Mouse (Mus musculus): ENCODE data around the gene Mid1. TPM values are rescaled to one million over a fixed set of nuclear protein-coding genes. Genes with fewer than 3 reads are reported as not detected.
A peak's percentile ranks its signal among the peaks of the same experiment; 100 is the strongest.

Mid1 gene
- polyA plus RNA-seq, 1 experiment from 2014 or later: 11.4 TPM

DNA sequence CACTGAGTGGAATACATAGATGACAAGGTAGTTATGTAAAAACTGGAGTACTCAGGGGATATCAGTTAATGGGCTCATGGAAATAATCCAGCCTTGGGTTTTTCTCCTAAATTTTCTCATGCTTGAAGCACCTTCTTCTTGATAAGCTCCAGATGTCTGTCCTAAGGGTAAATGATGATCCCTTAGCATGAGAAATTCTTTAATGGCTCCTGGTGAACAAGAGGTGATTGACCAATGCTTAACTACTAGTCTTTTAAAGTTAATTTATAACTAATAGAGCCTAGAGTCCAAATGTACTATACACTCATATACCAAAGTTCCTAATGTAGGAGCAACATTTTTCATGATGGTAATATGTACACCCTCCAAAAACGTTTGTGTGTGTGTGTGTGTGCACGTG is 218.7 kb downstream of the Mid1 start:
- no peak overlapping the region for H3K4me3 ChIP-seq (replicated peaks; ENCODE audit: low read depth, low read length)
- WGBS: 60% methylated on average over 2 of the region's 2 CpGs
- H3K27me3 ChIP-seq (ENCODE audit: control insufficient read depth, insufficient read depth, low read length): no peaks in the 10 kb centered on the region
- H3K9ac ChIP-seq (replicated peaks; ENCODE audit: low read length): no peak overlapping the region
- ATAC-seq (ENCODE audit: low FRiP score, low TSS enrichment) (no peak), DNase-seq (no peak)
- no peaks in the 10 kb centered on the region for H3K9me3 ChIP-seq (ENCODE audit: control insufficient read depth, low read length)
- H3K36me3 ChIP-seq (ENCODE audit: control insufficient read depth, insufficient read depth, low read length): no peaks in the 10 kb centered on the region
- H3K4me2 ChIP-seq (ENCODE audit: low read length): no peak overlapping the region
- no peaks in the 10 kb centered on the region for H3K4me1 ChIP-seq (ENCODE audit: control insufficient read depth, insufficient read depth, low read length)
- no peak overlapping the region for H3K27ac ChIP-seq (replicated peaks; ENCODE audit: low read depth, low read length)

GRCm38 (mm10) chrX:169906054-169906508 is 221.1 kb downstream of the Mid1 start:
- no peaks in the 10 kb centered on the region for H3K9me3 ChIP-seq (ENCODE audit: control insufficient read depth, low read length)
- H3K4me1 ChIP-seq (ENCODE audit: control insufficient read depth, insufficient read depth, low read length): no peaks in the 10 kb centered on the region
- no peak overlapping the region for H3K9ac ChIP-seq (replicated peaks; ENCODE audit: low read length)
- DNase-seq (peak; percentile 69), ATAC-seq (ENCODE audit: low FRiP score, low TSS enrichment) (peak; percentile 71; the same call in 1 of the 2 replicates)
- H3K4me2 ChIP-seq (ENCODE audit: low read length): 0 out of 2 replicates have a peak overlapping the region, but pooled peaks have one; percentile 4
- H3K36me3 ChIP-seq (ENCODE audit: control insufficient read depth, insufficient read depth, low read length): no peaks in the 10 kb centered on the region
- H3K4me3 ChIP-seq (replicated peaks; ENCODE audit: low read depth, low read length): no peak overlapping the region
- 6% methylated on average over 5 of the region's 5 CpGs for WGBS
- no peak overlapping the region for H3K27ac ChIP-seq (replicated peaks; ENCODE audit: low read depth, low read length)
- no peaks in the 10 kb centered on the region for H3K27me3 ChIP-seq (ENCODE audit: control insufficient read depth, insufficient read depth, low read length)

DNA sequence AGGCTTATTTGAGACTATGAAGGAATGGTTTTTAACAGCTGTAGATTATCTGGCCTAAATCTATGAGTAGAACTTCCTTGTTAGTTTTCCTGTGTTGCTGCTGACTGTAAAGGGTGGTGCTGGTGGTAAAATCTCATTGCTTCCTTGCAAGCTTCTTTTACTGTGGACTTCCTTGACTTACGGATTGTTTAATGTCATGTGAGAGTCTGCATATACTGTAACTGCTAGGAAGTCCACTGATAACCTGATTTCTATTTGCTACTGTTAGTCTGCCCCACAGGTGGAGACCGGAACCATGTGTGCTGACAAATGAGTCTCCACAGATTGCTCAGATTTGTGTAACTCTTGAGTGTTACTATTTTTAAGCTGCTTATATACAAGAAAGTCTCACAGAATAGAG is 224.9 kb downstream of the Mid1 start:
- no peak overlapping the region for H3K4me2 ChIP-seq (ENCODE audit: low read length)
- no peak overlapping the region for H3K4me3 ChIP-seq (replicated peaks; ENCODE audit: low read depth, low read length)
- no peaks in the 10 kb centered on the region for H3K36me3 ChIP-seq (ENCODE audit: control insufficient read depth, insufficient read depth, low read length)
- no peaks in the 10 kb centered on the region for H3K4me1 ChIP-seq (ENCODE audit: control insufficient read depth, insufficient read depth, low read length)
- ATAC-seq (ENCODE audit: low FRiP score, low TSS enrichment) (no peak), DNase-seq (no peak)
- no peaks in the 10 kb centered on the region for H3K27me3 ChIP-seq (ENCODE audit: control insufficient read depth, insufficient read depth, low read length)
- WGBS: 85% methylated on average over 2 of the region's 2 CpGs
- no peak overlapping the region for H3K27ac ChIP-seq (replicated peaks; ENCODE audit: low read depth, low read length)
- no peaks in the 10 kb centered on the region for H3K9me3 ChIP-seq (ENCODE audit: control insufficient read depth, low read length)
- H3K9ac ChIP-seq (replicated peaks; ENCODE audit: low read length): no peak overlapping the region

DNA sequence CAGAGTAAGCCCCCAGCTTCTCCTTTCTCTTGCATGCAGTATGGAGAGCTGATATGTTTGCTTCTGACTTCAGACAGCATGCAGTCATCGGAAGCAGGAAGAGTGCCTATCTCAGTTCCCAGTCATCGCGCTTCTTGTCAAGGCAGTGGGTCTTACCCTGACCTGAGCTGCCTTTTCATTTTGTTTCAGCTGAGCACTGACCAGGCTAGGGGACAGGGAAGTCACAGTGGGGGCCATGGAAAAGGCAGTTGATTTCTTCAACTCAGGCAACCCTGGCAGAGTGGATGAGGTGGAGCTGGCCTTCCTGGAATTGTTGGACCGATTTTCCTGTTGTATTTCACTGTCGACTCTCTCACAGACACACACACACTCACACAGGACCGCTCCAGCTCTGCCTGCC is 230.7 kb downstream of the Mid1 start:
- Histone ChIP-seq H3K4me2 (ENCODE audit: low read length) (no peak overlapping the region), H3K4me1 (ENCODE audit: control insufficient read depth, insufficient read depth, low read length) (no peaks in the 10 kb centered on the region), H3K36me3 (ENCODE audit: control insufficient read depth, insufficient read depth, low read length) (no peaks in the 10 kb centered on the region), H3K4me3 (replicated peaks; ENCODE audit: low read depth, low read length) (no peak overlapping the region), H3K9ac (replicated peaks; ENCODE audit: low read length) (no peak overlapping the region), H3K9me3 (ENCODE audit: control insufficient read depth, low read length) (no peaks in the 10 kb centered on the region), H3K27me3 (ENCODE audit: control insufficient read depth, insufficient read depth, low read length) (no peaks in the 10 kb centered on the region), H3K27ac (replicated peaks; ENCODE audit: low read depth, low read length) (no peak overlapping the region)
- ATAC-seq (ENCODE audit: low FRiP score, low TSS enrichment) (no peak), DNase-seq (no peak)
- WGBS: 87% methylated on average over 6 of the region's 6 CpGs

DNA sequence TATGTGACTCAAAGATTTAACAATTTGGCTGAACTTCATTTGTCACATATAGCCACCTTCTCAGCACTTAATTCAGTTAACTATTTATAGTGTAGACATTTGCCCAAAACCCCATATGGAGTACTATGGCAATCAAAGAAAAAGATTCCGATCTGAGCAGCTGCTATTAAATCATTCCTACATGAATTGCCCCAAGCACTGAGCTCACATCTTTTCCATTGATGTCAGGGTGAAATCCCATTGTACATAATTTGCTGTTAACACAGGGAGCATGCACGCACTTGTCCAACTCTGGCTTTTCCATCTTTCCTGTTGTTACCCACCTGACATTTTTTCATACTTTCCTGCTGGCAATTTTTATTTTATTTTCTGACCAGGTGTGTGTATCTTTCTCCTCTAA is 237.5 kb downstream of the Mid1 start:
- Histone ChIP-seq H3K4me1 (ENCODE audit: control insufficient read depth, insufficient read depth, low read length) (peaks cover 13% of the 10 kb centered on the region; the same call in 1 of the 2 replicates), H3K9ac (replicated peaks; ENCODE audit: low read length) (no peak overlapping the region), H3K9me3 (ENCODE audit: control insufficient read depth, low read length) (no peaks in the 10 kb centered on the region), H3K36me3 (ENCODE audit: control insufficient read depth, insufficient read depth, low read length) (no peaks in the 10 kb centered on the region), H3K4me3 (replicated peaks; ENCODE audit: low read depth, low read length) (no peak overlapping the region), H3K27ac (replicated peaks; ENCODE audit: low read depth, low read length) (0 out of 2 replicates have a peak overlapping the region, but pooled peaks have one; percentile 54), H3K4me2 (ENCODE audit: low read length) (no peak overlapping the region), H3K27me3 (ENCODE audit: control insufficient read depth, insufficient read depth, low read length) (no peaks in the 10 kb centered on the region)
- ATAC-seq (ENCODE audit: low FRiP score, low TSS enrichment): no peak
- 31% methylated on average over 2 of the region's 2 CpGs for WGBS
- DNase-seq: peak; percentile 56

GRCm38 (mm10) chrX:169923417-169923816 is 238.4 kb downstream of the Mid1 start:
- ATAC-seq (ENCODE audit: low FRiP score, low TSS enrichment) (no peak), DNase-seq (no peak)
- Histone ChIP-seq H3K9ac (replicated peaks; ENCODE audit: low read length) (no peak overlapping the region), H3K36me3 (ENCODE audit: control insufficient read depth, insufficient read depth, low read length) (no peaks in the 10 kb centered on the region), H3K27ac (replicated peaks; ENCODE audit: low read depth, low read length) (peak overlapping the region; percentile 54), H3K4me1 (ENCODE audit: control insufficient read depth, insufficient read depth, low read length) (peaks cover 13% of the 10 kb centered on the region; the same call in 1 of the 2 replicates), H3K9me3 (ENCODE audit: control insufficient read depth, low read length) (no peaks in the 10 kb centered on the region), H3K4me3 (replicated peaks; ENCODE audit: low read depth, low read length) (no peak overlapping the region), H3K27me3 (ENCODE audit: control insufficient read depth, insufficient read depth, low read length) (no peaks in the 10 kb centered on the region), H3K4me2 (ENCODE audit: low read length) (no peak overlapping the region)
- WGBS: 17% methylated on average over 1 of the region's 1 CpGs

- 0 out of 2 replicates have a peak overlapping the region, but pooled peaks have one; percentile 37 for H3K27ac ChIP-seq (replicated peaks; ENCODE audit: low read depth, low read length)
- ATAC-seq (ENCODE audit: low FRiP score, low TSS enrichment): no peak
- no peaks in the 10 kb centered on the region for H3K27me3 ChIP-seq (ENCODE audit: control insufficient read depth, insufficient read depth, low read length)
- DNase-seq: no peak
- 29% methylated on average over 7 of the region's 7 CpGs for WGBS
- no peak overlapping the region for H3K4me3 ChIP-seq (replicated peaks; ENCODE audit: low read depth, low read length)
- no peak overlapping the region for H3K9ac ChIP-seq (replicated peaks; ENCODE audit: low read length)
- no peaks in the 10 kb centered on the region for H3K36me3 ChIP-seq (ENCODE audit: control insufficient read depth, insufficient read depth, low read length)
- no peaks in the 10 kb centered on the region for H3K9me3 ChIP-seq (ENCODE audit: control insufficient read depth, low read length)
- no peak overlapping the region for H3K4me2 ChIP-seq (ENCODE audit: low read length)
- H3K4me1 ChIP-seq (ENCODE audit: control insufficient read depth, insufficient read depth, low read length): peaks cover 13% of the 10 kb centered on the region; the same call in 1 of the 2 replicates
These were observed 240.6 kb downstream of the Mid1 start for GRCm38 (mm10) chrX:169925600-169925999.

GRCm38 (mm10) chrX:169927110-169927817 is 242.3 kb downstream of the Mid1 start:
- 71% methylated on average over 28 of the region's 28 CpGs for WGBS
- ATAC-seq (ENCODE audit: low FRiP score, low TSS enrichment): no peak

DNA sequence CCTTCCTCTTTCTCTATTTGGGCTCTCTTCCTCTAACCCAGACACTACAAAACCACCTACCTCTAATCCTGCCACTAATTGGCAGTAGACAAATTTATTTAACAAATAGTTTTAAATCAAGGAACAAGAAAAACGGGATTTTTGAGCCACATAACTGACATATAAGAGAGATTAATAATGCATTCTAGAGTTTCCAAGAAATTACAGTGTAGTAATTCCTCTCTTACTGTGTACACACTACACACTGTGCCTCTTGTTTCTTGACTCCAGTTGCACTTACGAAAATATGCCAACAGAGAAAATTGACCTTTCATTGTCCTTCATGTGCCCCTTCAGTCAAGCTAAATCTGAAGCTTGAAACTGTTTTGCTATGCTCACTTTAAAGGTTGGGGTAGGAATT is 245.9 kb downstream of the Mid1 start:
- no peak overlapping the region for H3K27ac ChIP-seq (replicated peaks; ENCODE audit: low read depth, low read length)
- 70% methylated on average over 2 of the region's 2 CpGs for WGBS
- DNase-seq: no peak
- H3K4me1 ChIP-seq (ENCODE audit: control insufficient read depth, insufficient read depth, low read length): no peaks in the 10 kb centered on the region
- no peak for ATAC-seq (ENCODE audit: low FRiP score, low TSS enrichment)
- H3K9ac ChIP-seq (replicated peaks; ENCODE audit: low read length): no peak overlapping the region
- H3K27me3 ChIP-seq (ENCODE audit: control insufficient read depth, insufficient read depth, low read length): no peaks in the 10 kb centered on the region
- H3K36me3 ChIP-seq (ENCODE audit: control insufficient read depth, insufficient read depth, low read length): no peaks in the 10 kb centered on the region
- H3K4me2 ChIP-seq (ENCODE audit: low read length): no peak overlapping the region
- no peaks in the 10 kb centered on the region for H3K9me3 ChIP-seq (ENCODE audit: control insufficient read depth, low read length)
- no peak overlapping the region for H3K4me3 ChIP-seq (replicated peaks; ENCODE audit: low read depth, low read length)

More at GRCm38 (mm10) chrX:169927110-169927817, 242.3 kb downstream of the Mid1 start:
- no peaks in the 10 kb centered on the region for H3K27me3 ChIP-seq (ENCODE audit: control insufficient read depth, insufficient read depth, low read length)
- H3K36me3 ChIP-seq (ENCODE audit: control insufficient read depth, insufficient read depth, low read length): no peaks in the 10 kb centered on the region
- H3K27ac ChIP-seq (replicated peaks; ENCODE audit: low read depth, low read length): no peak overlapping the region
- no peak overlapping the region for H3K9ac ChIP-seq (replicated peaks; ENCODE audit: low read length)
- H3K4me3 ChIP-seq (replicated peaks; ENCODE audit: low read depth, low read length): no peak overlapping the region
- H3K4me2 ChIP-seq (ENCODE audit: low read length): no peak overlapping the region
- H3K4me1 ChIP-seq (ENCODE audit: control insufficient read depth, insufficient read depth, low read length): peaks cover 10% of the 10 kb centered on the region; the same call in 1 of the 2 replicates
- DNase-seq: no peak
- H3K9me3 ChIP-seq (ENCODE audit: control insufficient read depth, low read length): no peaks in the 10 kb centered on the region
